Mouse (Mus musculus) E14TG2a.4 (cell line): ENCODE measurements at regions not wholly inside any gene's neighbourhood (a gene's known extent, or its start where the extent isn't known, plus 50 kb on each side); places are given as distances from the start of the nearest gene placed in this dataset.

Experiments used
- CTCF ChIP-seq: conservative IDR thresholded peaks from 2 replicates; pipeline ENCODE4 v1.5.1; 2014; ENCODE audit warnings: low read length
- NANOG ChIP-seq: IDR thresholded peaks from 2 replicates; pipeline ENCODE4 v1.6.1; 2014; ENCODE audit warnings: borderline replicate concordance, low read length, mixed read lengths
- POU5F1 ChIP-seq: IDR thresholded peaks from 2 replicates; pipeline ENCODE4 v1.6.1; 2014; ENCODE audit warnings: low read length, borderline replicate concordance

DNA sequence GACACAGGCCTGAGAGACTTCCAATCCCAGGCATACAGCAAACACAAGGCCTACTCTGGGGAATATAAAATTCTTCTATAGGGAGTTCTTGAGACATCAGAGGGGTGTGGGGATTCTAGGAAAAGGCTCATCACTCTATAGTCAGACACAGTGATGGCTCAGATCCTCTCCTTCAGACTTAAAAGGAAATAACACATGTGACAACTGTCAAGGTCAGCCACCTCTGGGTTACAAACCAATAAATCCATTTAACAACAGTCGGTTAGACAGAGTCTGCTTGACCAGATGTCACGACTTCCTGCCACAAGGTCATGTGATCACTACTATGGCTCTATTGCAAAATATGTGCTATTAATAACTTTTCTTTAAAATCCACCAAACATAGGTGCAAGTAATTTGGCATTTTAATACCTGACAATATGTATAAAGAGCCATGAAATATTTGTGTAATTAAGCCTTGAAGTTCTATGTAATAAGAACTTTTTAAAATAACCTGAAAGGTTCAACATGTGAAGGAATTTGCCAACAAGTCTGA lies 94.1 kb upstream of the Lpar1 start:
- TF ChIP-seq CTCF: no peak
- TF ChIP-seq NANOG: no peak
- no peak for TF ChIP-seq POU5F1
